In the genomic region with DNA sequence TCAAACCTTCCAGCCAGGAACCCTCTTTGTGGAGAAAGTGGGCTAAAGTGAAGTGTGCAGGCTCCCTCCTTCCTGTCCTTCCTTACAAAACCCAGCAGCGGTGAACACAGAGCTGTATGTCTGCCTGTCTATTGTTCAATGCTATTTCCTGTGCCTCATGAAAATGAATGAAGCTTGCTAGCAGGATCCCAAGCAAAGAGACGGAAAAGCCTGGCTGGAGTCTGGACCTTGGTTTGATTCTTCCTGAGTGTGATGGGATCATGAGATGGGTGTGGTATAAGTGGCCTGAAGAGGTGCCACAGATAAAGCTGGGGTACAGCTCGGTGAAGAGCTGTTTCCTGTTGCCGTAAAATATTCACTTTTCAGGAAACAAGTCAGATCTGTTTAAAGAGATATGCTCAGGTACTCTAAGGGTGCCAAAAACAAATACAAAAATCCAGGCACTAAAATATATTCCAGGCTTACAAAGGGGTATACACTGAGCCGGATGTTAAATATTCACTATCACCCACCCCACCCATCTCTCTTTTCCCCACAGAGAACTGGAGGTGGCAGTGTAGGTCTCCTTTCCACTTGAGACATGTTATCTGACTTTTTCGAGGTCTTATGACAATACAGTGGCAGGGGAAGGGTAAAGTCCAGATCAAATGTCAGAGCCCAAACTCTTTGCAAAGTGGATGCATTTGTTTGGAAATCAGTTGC, we compare ENCODE assay signal across 8 mouse cellular contexts.
DNase-seq lines count a peak whose midpoint lies in the region; ATAC-seq lines count a peak whose summit lies in the region.

No protein-coding gene starts in this region.

- 33% methylated on average over 6 of the region's 6 CpGs for WGBS in heart, embryonic 15.5 days
- 58% methylated on average over 6 of the region's 6 CpGs for WGBS in kidney, embryonic 15.5 days
- WGBS in midbrain, embryonic 16.5 days: 36% methylated on average over 6 of the region's 6 CpGs

- intact Hi-C loops in gastrocnemius, postnatal 36 days (cut with DNase I): no loop called here

- H3K36me3 ChIP-seq in heart, embryonic 15.5 days: no peaks in the 10 kb centered on the region
- H3K36me3 ChIP-seq in kidney, embryonic 15.5 days: no peaks in the 10 kb centered on the region
- H3K36me3 ChIP-seq in midbrain, embryonic 16.5 days (ENCODE audit: control insufficient read depth, insufficient read depth, low read length): no peaks in the 10 kb centered on the region

- ATAC-seq in heart, embryonic 15.5 days (replicated peaks; ENCODE audit: insufficient number of reproducible peaks, insufficient read depth, low FRiP score, low read depth): 0 out of 2 replicates have a peak, but pooled peaks have one; percentile 43
- peak; percentile 52 for ATAC-seq in kidney, embryonic 15.5 days (replicated peaks; ENCODE audit: low FRiP score)
- ATAC-seq in midbrain, embryonic 16.5 days: 0 out of 2 replicates have a peak, but pooled peaks have one; percentile 58

- no peak overlapping the region for H3K9ac ChIP-seq in heart, embryonic 15.5 days
- no peak overlapping the region for H3K9ac ChIP-seq in kidney, embryonic 15.5 days
- peak overlapping the region; percentile 34; the same call in 1 of the 2 replicates for H3K9ac ChIP-seq in midbrain, embryonic 16.5 days (ENCODE audit: low read depth, low read length)

- no peaks in the 10 kb centered on the region for H3K4me1 ChIP-seq in heart, embryonic 15.5 days (replicated peaks)
- H3K4me1 ChIP-seq in kidney, embryonic 15.5 days: no peaks in the 10 kb centered on the region
- H3K4me1 ChIP-seq in midbrain, embryonic 16.5 days (ENCODE audit: control insufficient read depth, insufficient read depth, low read length): peaks cover 22% of the 10 kb centered on the region

- peak overlapping the region; percentile 67 for H3K27ac ChIP-seq in heart, embryonic 15.5 days
- peak overlapping the region; percentile 68 for H3K27ac ChIP-seq in kidney, embryonic 15.5 days
- peak overlapping the region; percentile 75 for H3K27ac ChIP-seq in midbrain, embryonic 16.5 days (ENCODE audit: low read length)

- H3K4me2 ChIP-seq in heart, embryonic 15.5 days: no peak overlapping the region; the same call in 1 of the 2 replicates
- no peak overlapping the region for H3K4me2 ChIP-seq in kidney, embryonic 15.5 days
- no peak overlapping the region for H3K4me2 ChIP-seq in midbrain, embryonic 16.5 days (ENCODE audit: low read length)

- no peaks in the 10 kb centered on the region for H3K27me3 ChIP-seq in heart, embryonic 15.5 days
- no peaks in the 10 kb centered on the region for H3K27me3 ChIP-seq in kidney, embryonic 15.5 days
- no peaks in the 10 kb centered on the region for H3K27me3 ChIP-seq in midbrain, embryonic 16.5 days (ENCODE audit: control insufficient read depth, insufficient read depth, low read depth, low read length)

- DNase-seq in adrenal gland, adult 8-10 months: peak; percentile 28
- DNase-seq in adrenal gland, adult 18-20 months (ENCODE audit: low spot score in 2 of 2): no peak
- DNase-seq in gastrocnemius, postnatal 25 days: no peak
- DNase-seq in gastrocnemius, postnatal 36 days: no peak
- no peak for DNase-seq in layer of hippocampus, adult 9-11 months

- no peaks in the 10 kb centered on the region for H3K9me3 ChIP-seq in heart, embryonic 15.5 days (replicated peaks)
- no peaks in the 10 kb centered on the region for H3K9me3 ChIP-seq in kidney, embryonic 15.5 days (replicated peaks)
- no peaks in the 10 kb centered on the region for H3K9me3 ChIP-seq in midbrain, embryonic 16.5 days (replicated peaks; ENCODE audit: control insufficient read depth, low read length, poor library complexity, severe bottlenecking)

- H3K4me3 ChIP-seq in heart, embryonic 15.5 days: no peak overlapping the region
- no peak overlapping the region for H3K4me3 ChIP-seq in kidney, embryonic 15.5 days (replicated peaks)
- no peak overlapping the region for H3K4me3 ChIP-seq in midbrain, embryonic 16.5 days (ENCODE audit: low read depth, low read length)
